Mouse (Mus musculus): ENCODE data around the gene D230025D16Rik.

- TF ChIP-seq POLR2A (IDR thresholded peaks at IDR 0.05; ENCODE audit: control insufficient read depth, extremely low read depth, insufficient read depth, low read length, poor library complexity) (no peak), CTCF (IDR thresholded peaks at IDR 0.05; ENCODE audit: borderline replicate concordance, control insufficient read depth, extremely low read depth, insufficient read depth, low read length, poor library complexity) (no peak)
These were observed 44.1 kb downstream of the D230025D16Rik start for GRCm38 (mm10) chr8:105269075-105269458.
